Mouse (Mus musculus) left cerebral cortex, adult 2 months (tissue): ENCODE results near the gene Tigar. TPM values are rescaled to one million over a fixed set of nuclear protein-coding genes. Genes with fewer than 3 reads are reported as not detected.
A peak's percentile ranks its signal among the peaks of the same experiment; 100 is the strongest.

Source experiments
- DNase-seq, 2 experiments: peaks; one replicate each; pipeline ENCODE4 v3.0.0; 2021 to 2022; ENCODE audit warnings: low spot score in 2 of 2, mixed read lengths in 1 of 2; ENCODE audit errors: extremely low spot score in 1 of 2
- H3K27ac ChIP-seq: fragments of 200-600 bp; 2 replicates; pipeline ENCODE4 v1.8.1; 2022
- H3K4me3 ChIP-seq: fragments of 200-600 bp; 2 replicates; pipeline ENCODE4 v1.8.1; 2022
- CTCF ChIP-seq: fragments of 200-600 bp; IDR thresholded peaks from 2 replicates; pipeline ENCODE4 v1.8.1; 2022; ENCODE audit warnings: antibody characterized with exemption, mild to moderate bottlenecking, moderate library complexity
- intact Hi-C: fragments of 180-260 bp; cut with DNase I; formaldehyde crosslinking; loops from one replicate; pipeline ENCODE4 v1.15.1; 2025
- total RNA-seq, 2 experiments: library from RNA; stranded (reverse); gene quantifications; 2 replicates each; pipeline ENCODE4 v1.2.3; 2021

Gene Tigar
- total RNA-seq, 2 experiments from 2014 or later, result 22.3 to 22.7 TPM

DNA sequence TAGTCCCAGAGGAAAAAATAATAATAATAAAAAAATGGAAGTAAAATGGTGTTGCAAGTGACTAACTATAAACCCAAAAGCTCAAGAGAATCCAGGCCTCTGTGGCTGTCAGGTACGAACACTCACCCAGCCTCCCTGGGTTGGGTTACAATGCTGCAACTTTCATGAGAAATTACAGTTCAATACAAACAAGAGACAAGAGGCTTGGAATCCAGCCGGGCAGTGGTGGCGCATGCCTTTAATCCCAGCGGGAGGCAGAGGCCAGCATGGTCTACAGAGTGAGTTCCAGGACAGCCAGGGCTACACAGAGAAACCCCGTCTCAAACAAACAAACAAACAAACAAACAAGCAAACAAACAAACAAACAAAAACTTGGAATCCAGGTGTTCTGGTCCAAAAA lies 2.6 kb downstream of the Tigar start:
- DNase-seq, result no peak
- no peak for TF ChIP-seq CTCF
- intact Hi-C loops, result no loop called here
- peak overlapping the region; percentile 63; the same call in 1 of the 2 replicates for H3K27ac ChIP-seq
- no peak overlapping the region for H3K4me3 ChIP-seq

GRCm38 (mm10) chr6:127106189-127106588 lies 3.2 kb downstream of the Tigar start:
- no peak for DNase-seq
- H3K4me3 ChIP-seq, result no peak overlapping the region
- TF ChIP-seq CTCF, result no peak
- peak overlapping the region; percentile 63; the same call in 1 of the 2 replicates for H3K27ac ChIP-seq
- intact Hi-C loops, result no loop called here

- intact Hi-C loops, result no loop called here
- no peak overlapping the region for H3K27ac ChIP-seq
- no peak overlapping the region for H3K4me3 ChIP-seq
- peak; percentile 59 for TF ChIP-seq CTCF
- peak; percentile 31 to 41 for DNase-seq
Measured at GRCm38 (mm10) chr6:127105107-127105506, 4.2 kb downstream of the Tigar start.

DNA sequence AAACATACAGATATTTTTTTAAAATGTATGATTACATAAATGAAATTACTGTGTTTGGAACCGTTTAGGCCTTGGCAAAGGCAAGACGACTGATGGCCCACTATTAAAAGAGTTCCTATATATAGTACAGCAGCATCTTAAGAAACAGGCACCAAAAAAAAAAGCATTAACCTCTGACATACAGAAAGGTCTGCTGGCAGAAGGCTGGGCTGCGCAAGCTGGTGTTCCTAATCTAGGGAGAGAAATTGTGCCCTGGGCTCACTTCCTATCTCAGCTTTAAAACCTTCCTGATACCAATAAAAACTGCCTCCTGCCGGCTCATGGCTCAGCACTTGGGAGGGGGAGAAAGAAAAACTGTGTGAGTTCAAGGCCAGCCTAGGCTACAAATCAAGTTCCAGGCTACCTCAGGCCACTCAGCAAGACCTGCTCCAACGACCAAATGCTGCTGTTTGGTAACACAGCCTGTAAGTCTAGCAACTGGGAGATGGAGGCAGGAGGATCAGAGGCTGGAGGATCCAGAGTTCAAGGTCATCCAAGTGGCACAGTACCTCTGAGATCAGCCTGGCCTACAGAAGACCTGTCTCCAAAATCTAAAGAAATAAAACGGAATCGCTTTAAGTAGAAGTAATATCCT lies 4.8 kb downstream of the Tigar start:
- intact Hi-C loops, result no loop called here
- no peak for DNase-seq
- Histone ChIP-seq H3K27ac (peak overlapping the region; percentile 15; the same call in 1 of the 2 replicates), H3K4me3 (no peak overlapping the region)
- TF ChIP-seq CTCF, result no peak

- no peak overlapping the region for H3K27ac ChIP-seq
- H3K4me3 ChIP-seq, result no peak overlapping the region
- no peak for TF ChIP-seq CTCF
- intact Hi-C loops, result no loop called here
- DNase-seq, result no peak
Measured at GRCm38 (mm10) chr6:127103506-127104275, 5.7 kb downstream of the Tigar start.

DNA sequence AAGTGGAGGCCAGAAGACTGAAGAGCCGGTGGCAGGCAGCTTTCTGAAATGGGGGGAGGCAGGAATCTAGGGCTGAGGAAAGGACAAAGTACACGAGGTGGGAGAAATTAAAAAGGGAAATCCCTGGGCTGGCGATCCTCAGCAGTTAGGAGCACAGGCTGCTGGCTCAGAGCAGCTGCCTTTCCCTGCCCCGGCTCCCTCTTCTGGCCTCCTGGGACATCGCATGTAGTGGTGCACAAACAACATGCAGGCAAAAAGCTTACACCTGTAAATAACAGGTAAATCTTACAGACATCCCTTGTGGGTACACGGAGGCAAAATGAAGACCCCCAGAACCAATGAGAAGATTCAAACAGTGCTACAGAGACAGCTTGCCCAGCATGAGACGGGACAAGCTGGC lies 14.8 kb downstream of the Tigar start:
- Histone ChIP-seq H3K4me3 (no peak overlapping the region), H3K27ac (no peak overlapping the region)
- no peak for DNase-seq
- intact Hi-C loops, result no loop called here
- TF ChIP-seq CTCF, result peak; percentile 52

DNA sequence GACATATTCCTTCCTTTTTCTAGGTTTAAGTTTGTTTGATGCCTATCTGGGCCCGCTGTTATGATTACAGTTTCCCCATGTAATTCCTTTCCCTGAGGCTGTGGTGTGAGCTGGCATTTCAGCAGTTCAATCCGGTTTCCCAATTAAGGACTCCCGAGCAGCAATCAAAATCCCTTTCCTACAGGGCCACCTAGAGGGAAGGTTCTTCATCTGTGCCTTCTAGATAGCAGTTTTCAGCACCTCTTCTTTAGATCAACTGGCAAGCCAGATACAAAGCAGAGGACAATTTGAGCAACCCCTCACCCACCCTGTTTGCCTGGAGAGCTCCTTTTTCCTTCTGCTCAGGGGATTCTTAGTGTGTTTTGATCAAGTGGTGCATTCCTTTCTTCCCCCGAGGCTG lies 22.6 kb downstream of the Tigar start:
- peak; percentile 43 to 48 for DNase-seq
- intact Hi-C loops, result loop anchor here (1.0 to 10.0 kb wide), 2 partner anchors 131 to 282 kb away; no protein-coding TSS in a partner anchor
- peak; percentile 52 for TF ChIP-seq CTCF
- Histone ChIP-seq H3K27ac (no peak overlapping the region), H3K4me3 (no peak overlapping the region)

DNA sequence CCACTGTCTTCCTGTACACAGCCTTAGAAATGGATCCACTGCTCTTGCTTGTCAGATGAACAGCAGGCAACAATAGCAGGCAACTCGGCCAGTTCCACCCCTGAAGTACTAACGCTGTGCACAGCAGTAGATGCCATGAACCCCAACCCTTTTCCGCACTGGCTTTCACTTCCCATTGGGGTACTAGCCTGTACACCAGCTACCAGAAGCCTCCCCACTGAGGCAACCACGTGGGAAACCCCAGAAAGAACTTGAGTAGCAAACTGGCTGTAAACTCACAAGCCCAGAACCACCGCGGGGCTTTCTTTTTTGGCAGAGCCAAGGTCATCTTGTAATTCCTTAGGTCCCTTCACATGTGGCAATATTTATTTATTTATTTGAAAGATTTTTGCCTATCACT lies 27.5 kb downstream of the Tigar start:
- no peak for TF ChIP-seq CTCF
- intact Hi-C loops, result loop anchor here (10.0 kb wide), 1 partner anchor 277 kb away; no protein-coding TSS in a partner anchor
- Histone ChIP-seq H3K4me3 (no peak overlapping the region), H3K27ac (no peak overlapping the region)
- no peak for DNase-seq

- Histone ChIP-seq H3K27ac (peak overlapping the region; percentile 91), H3K4me3 (peak overlapping the region; percentile 73)
- TF ChIP-seq CTCF, result peak; percentile 62
- DNase-seq, result peak; percentile 73 to 74
- intact Hi-C loops, result loop anchor here (10.0 kb wide), 1 partner anchor 275 kb away; no protein-coding TSS in a partner anchor
Measured at GRCm38 (mm10) chr6:127079867-127080731, 29.3 kb downstream of the Tigar start.

- intact Hi-C loops, result no loop called here
- no peak within 1 kb of the TSS for H3K27ac ChIP-seq
- no peak within 1 kb of the TSS for H3K4me3 ChIP-seq
- DNase-seq, result no peak
- no peak for TF ChIP-seq CTCF
Measured at GRCm38 (mm10) chr6:127072817-127073216, 36.5 kb downstream of the Tigar start, which contains the start of gene Fgf23. Gene Fgf23 (plus strand): TSS chr6:127072902.

DNA sequence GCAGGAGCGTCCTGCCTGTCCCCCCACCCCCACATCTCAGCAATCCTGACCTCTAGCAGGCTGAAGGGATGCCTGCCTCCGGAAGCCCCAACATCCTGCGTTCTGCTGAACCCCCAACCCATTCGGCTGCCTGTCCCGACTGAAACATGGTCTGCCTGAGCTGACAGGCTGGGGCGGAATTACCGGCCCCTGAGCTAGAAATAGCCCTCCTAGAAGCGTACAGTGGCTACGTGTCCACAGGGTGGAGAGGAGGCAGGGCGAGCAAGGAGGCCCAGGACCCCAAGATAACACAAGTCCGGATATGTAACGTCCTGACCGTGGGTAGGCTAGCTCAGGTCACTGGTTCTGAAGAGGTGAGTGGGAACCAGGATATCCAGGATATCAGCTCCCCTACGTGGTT lies 44.5 kb downstream of the Tigar start:
- intact Hi-C loops, result no loop called here
- no peak for DNase-seq
- H3K27ac ChIP-seq, result no peak overlapping the region
- H3K4me3 ChIP-seq, result no peak overlapping the region
- TF ChIP-seq CTCF, result no peak

- H3K4me3 ChIP-seq, result no peak overlapping the region
- H3K27ac ChIP-seq, result no peak overlapping the region
- intact Hi-C loops, result no loop called here
- no peak for TF ChIP-seq CTCF
- DNase-seq, result no peak
Measured at GRCm38 (mm10) chr6:127063915-127064314, 45.4 kb downstream of the Tigar start.
